Mouse (Mus musculus): Measurements from ENCODE around the gene Chrng.

- TF ChIP-seq CTCF (IDR thresholded peaks at IDR 0.05; ENCODE audit: insufficient read depth, low read length), result no peak
- TF ChIP-seq POLR2A (IDR thresholded peaks at IDR 0.05; ENCODE audit: borderline replicate concordance, extremely low read depth, low read depth, low read length), result no peak
Measured at GRCm38 (mm10) chr1:87159396-87159795, 45.1 kb upstream of the Chrng start.

Measured in lung, adult 2 months (tissue).